Mouse (Mus musculus) retina, postnatal 7 days (tissue): ENCODE measurements around the gene Gm6763.
"Not testable (repeated sequence)": the region's sequence is repeated elsewhere in the genome, so short reads cannot be mapped to it uniquely, and the experiment has no call there.

Source experiments
- DNase-seq: peaks from one replicate; pipeline ENCODE4 v3.0.0-alpha.2; 2012; ENCODE audit warnings: low read depth, low spot score

Gene Gm6763

DNA sequence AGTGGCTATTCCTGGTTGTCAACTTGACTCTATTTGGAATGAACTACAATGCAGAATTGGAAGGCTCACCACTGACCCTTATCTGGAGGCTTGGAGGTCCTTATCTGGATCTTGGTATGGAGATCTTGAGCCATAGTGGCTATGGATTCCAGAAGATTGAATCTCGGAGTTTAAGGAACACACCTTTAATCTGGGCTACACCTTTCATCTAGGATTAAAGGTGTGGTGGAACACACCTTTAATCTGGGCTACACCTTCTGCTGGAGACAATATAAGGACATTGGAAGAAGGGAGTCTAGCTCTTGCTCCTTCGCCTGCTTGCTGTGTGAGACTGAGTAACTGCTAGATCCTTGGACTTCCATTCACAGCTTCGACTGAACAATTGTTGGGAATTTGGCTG lies at the start of gene Gm6763:
Gene Gm6763, plus strand, starts transcription at position 301 of the 400 bp plus-strand sequence.
- not testable (repeated sequence) for DNase-seq

DNA sequence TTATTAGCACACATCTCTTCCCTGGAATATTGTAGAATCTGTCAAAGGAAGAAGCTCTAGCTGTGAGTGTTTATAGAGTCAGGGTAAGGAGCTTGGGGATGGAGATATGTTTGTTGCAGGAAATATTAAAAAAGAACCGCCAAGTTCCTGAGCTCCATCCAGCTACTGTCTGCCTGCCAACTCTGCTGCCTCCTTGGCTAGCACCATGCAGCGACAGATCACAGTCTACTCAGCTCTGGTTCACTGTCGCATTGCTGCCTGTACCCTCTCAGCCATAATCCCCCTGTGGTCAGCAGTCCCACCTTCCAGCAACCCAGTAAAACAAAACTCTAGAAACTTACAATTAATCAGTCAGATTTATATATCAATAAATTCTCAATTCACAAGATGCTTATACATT lies 41.3 kb upstream of the Gm6763 start:
- DNase-seq, result no peak

DNA sequence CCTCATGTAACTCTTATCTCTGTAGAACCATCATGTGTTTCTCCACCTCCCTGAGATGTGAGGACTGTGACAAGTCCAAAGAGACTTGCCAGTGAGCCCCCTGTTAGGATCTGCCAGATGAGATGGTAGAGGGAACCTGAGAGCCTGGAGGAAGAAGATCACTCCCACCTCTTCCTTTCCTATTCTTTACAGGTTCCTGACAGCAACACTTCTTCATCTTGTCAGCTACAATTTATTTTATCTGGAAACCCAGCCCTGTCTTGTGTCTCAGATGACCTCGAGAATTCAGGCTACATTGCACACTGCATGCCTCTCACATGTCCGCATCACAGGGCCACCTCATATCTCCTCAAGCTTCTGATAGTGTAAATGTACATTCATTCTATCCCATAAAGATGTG lies 33.0 kb upstream of the Gm6763 start:
- DNase-seq, result no peak

DNA sequence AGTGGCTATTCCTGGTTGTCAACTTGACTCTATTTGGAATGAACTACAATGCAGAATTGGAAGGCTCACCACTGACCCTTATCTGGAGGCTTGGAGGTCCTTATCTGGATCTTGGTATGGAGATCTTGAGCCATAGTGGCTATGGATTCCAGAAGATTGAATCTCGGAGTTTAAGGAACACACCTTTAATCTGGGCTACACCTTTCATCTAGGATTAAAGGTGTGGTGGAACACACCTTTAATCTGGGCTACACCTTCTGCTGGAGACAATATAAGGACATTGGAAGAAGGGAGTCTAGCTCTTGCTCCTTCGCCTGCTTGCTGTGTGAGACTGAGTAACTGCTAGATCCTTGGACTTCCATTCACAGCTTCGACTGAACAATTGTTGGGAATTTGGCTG lies 8.6 kb upstream of the Gm6763 start, which contains the start of gene Gm21293:
Gene Gm21293, plus strand, starts transcription at position 301 of the 400 bp plus-strand sequence.
- not testable (repeated sequence) for DNase-seq

DNA sequence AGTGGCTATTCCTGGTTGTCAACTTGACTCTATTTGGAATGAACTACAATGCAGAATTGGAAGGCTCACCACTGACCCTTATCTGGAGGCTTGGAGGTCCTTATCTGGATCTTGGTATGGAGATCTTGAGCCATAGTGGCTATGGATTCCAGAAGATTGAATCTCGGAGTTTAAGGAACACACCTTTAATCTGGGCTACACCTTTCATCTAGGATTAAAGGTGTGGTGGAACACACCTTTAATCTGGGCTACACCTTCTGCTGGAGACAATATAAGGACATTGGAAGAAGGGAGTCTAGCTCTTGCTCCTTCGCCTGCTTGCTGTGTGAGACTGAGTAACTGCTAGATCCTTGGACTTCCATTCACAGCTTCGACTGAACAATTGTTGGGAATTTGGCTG lies 8.4 kb downstream of the Gm6763 start, which contains the start of gene Gm8764:
Gene Gm8764, plus strand, starts transcription at position 301 of the 400 bp plus-strand sequence.
- not testable (repeated sequence) for DNase-seq

DNA sequence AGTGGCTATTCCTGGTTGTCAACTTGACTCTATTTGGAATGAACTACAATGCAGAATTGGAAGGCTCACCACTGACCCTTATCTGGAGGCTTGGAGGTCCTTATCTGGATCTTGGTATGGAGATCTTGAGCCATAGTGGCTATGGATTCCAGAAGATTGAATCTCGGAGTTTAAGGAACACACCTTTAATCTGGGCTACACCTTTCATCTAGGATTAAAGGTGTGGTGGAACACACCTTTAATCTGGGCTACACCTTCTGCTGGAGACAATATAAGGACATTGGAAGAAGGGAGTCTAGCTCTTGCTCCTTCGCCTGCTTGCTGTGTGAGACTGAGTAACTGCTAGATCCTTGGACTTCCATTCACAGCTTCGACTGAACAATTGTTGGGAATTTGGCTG lies 16.9 kb downstream of the Gm6763 start, which contains the start of gene Gm21304:
Gene Gm21304, plus strand, starts transcription at position 301 of the 400 bp plus-strand sequence.
- DNase-seq, result not testable (repeated sequence)

DNA sequence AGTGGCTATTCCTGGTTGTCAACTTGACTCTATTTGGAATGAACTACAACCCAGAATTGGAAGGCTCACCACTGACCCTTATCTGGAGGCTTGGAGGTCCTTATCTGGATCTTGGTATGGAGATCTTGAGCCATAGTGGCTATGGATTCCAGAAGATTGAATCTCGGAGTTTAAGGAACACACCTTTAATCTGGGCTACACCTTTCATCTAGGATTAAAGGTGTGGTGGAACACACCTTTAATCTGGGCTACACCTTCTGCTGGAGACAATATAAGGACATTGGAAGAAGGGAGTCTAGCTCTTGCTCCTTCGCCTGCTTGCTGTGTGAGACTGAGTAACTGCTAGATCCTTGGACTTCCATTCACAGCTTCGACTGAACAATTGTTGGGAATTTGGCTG lies 25.4 kb downstream of the Gm6763 start, which contains the start of gene Gm21312:
Gene Gm21312, plus strand, starts transcription at position 301 of the 400 bp plus-strand sequence.
- DNase-seq, result not testable (repeated sequence)

DNA sequence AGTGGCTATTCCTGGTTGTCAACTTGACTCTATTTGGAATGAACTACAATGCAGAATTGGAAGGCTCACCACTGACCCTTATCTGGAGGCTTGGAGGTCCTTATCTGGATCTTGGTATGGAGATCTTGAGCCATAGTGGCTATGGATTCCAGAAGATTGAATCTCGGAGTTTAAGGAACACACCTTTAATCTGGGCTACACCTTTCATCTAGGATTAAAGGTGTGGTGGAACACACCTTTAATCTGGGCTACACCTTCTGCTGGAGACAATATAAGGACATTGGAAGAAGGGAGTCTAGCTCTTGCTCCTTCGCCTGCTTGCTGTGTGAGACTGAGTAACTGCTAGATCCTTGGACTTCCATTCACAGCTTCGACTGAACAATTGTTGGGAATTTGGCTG lies 33.9 kb downstream of the Gm6763 start, which contains the start of gene Gm20765:
Gene Gm20765, plus strand, starts transcription at position 301 of the 400 bp plus-strand sequence.
- DNase-seq, result not testable (repeated sequence)

DNA sequence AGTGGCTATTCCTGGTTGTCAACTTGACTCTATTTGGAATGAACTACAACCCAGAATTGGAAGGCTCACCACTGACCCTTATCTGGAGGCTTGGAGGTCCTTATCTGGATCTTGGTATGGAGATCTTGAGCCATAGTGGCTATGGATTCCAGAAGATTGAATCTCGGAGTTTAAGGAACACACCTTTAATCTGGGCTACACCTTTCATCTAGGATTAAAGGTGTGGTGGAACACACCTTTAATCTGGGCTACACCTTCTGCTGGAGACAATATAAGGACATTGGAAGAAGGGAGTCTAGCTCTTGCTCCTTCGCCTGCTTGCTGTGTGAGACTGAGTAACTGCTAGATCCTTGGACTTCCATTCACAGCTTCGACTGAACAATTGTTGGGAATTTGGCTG lies 42.4 kb downstream of the Gm6763 start, which contains the start of gene Gm4340:
Gene Gm4340, plus strand, starts transcription at position 301 of the 400 bp plus-strand sequence.
- not testable (repeated sequence) for DNase-seq
